Mouse (Mus musculus): ENCODE data around the gene Gpr34.

Gene Gpr34

DNA sequence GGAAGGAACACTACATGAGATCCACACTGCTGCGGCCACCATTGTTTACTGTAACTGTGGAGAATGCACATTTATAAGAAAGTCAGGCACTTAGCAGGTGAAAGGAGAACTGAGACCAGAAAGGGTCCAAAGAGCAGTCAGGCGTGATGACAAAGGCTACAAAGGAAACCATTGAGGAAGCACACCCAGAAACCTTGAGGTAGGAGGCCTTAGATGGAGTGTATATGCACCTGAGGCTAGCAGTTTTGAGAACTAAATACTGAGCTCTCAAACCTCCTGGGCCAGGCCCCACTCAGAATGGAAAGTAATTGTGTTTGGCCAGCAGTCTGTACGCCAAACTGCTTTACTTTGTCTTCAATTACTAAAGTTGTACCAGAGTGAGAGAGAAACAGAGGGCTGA, 38.5 kb downstream of the Gpr34 start:
- DNase-seq (ENCODE audit: low read depth, low spot score): no peak

DNA sequence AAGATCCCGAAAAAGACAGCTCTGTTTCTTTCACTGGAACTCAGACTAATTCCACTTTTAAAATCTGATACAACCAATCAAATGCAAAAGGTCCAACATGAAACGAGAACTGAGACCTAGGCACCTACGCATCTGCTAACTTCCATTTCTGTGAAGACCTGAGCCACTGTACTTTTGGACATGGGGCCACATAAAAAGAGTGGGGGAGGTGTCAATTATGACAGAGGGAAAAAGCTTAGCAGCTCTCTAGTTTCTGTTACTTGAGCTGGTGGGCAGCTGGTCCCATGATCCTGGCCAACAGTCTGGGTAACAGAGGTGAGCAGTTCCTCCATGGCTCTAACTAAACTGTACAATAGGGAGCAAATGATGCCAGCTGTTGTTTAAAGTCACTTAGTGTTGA, 41.1 kb downstream of the Gpr34 start:
- no peak for DNase-seq (ENCODE audit: low read depth, low spot score)

DNA sequence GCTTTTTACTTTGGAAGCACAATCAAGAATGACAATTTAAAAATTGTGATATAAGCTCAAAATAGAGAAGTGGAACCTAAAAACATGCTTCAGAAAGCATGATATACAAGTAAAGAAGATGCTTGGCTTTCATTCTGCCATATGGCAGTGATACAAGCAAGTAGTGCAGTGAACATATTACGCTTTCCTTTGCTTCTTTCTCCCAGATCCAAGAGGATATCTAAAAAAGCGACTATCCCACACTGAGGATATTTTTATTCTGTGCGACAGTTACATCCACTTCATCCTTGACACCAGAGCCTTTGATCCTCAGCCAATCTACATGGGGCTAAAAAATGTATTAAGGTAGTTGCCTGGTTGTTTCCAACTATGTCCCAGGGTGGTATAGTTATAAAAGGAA, 49.9 kb downstream of the Gpr34 start:
- DNase-seq (ENCODE audit: low read depth, low spot score): peak; percentile 44

DNA sequence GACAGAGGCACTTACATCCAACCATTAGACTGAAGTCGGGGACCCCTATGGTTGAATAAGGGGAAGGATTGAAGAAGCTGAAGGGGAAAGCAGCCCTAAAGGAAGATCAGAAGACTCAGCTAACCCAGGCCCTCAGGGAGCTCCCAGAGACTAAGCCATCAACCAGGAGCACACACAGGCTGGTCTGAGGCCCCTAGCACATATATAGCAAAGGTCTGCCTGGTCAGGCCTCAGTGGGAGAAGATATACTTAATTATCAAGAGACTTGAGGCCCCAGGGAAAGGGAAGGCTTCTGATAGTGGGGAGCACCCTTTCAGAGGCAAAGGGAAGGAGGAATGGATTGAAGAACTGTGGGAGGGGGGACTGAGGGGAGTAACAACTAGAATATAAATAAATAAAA, 54.7 kb downstream of the Gpr34 start:
- no peak for DNase-seq (ENCODE audit: low read depth, low spot score)

DNA sequence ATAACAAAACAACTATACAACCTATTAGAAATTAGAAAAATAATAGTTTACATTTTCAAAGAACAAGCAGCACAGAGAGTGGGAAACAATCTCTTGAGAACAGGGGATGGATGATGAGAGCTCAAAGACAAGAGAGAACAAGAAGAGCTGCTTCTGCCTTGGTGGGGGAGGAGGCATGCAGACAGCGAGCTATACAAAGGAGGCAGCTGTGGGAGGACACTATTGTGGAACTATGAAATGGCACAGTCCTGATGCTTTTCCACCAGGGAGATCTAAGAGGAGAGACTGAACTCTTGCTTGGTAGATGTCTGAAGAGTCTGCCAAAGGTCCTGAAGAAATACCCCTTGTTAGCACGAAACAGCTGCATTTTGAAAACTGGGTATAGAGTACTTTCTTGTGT, 56.5 kb downstream of the Gpr34 start:
- DNase-seq (ENCODE audit: low read depth, low spot score): peak; percentile 45

Measured in telencephalon, adult 2 months (tissue).